Mouse (Mus musculus) kidney, adult 8-10 months (tissue): ENCODE measurements around the gene Lrrc36.

Source experiments
- DNase-seq, 2 experiments: peaks; one replicate each; pipeline ENCODE4 v3.0.0; 2022

The Lrrc36 gene

GRCm38 (mm10) chr8:105413391-105413790 is at the start of gene Lrrc36, which contains the start of gene Kctd19:
TSS of gene Lrrc36 (plus strand) at chr8:105413571.
TSS of gene Kctd19 (minus strand) at chr8:105413502.
- DNase-seq = peak; percentile 20 to 36

DNA sequence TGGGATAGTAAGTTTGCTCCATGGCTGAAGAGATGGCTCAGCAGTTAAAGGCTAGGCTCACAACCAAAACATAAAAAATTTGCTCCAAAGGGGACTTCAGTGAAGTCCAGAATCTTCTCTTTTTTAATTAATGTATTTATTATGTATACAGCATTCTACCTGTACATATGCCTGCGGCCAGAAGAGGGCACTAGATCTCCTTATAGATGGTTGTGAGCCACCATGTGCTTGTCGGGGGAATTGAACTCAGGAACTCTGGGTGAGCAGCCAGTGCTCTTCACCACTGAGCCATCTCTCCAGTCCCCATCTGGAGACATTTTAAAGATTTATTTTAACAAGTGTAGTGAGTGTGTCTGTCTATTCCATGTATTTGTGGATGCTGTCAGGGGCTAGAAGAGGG is 46.3 kb upstream of the Lrrc36 start:
- DNase-seq = no peak

- no peak for DNase-seq
Observed at GRCm38 (mm10) chr8:105372473-105372872, 40.9 kb upstream of the Lrrc36 start.

DNA sequence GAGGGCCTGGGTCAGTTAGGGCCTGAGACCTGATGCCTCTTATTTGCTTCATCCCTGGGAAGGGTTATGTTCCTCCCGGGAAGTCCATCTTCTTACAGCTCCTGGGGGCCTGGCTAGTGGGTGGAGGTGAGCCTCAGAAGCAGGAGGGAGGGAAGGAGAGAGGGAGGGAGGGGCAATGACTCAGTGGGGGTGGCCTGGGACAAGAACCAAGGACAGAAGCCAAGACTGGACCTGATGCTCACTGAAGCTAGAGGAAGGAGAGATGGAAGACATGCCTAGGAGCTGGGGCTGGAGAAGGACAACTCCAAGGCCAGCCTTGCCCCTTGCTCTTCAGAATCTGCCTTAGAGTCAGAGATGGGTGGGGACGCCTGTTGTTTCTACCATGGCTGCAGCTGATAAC is 40.3 kb upstream of the Lrrc36 start, which contains the start of gene Plekhg4:
Gene Plekhg4 (plus strand): TSS at position 243 of the 400 bp plus-strand sequence.
- no peak for DNase-seq

DNA sequence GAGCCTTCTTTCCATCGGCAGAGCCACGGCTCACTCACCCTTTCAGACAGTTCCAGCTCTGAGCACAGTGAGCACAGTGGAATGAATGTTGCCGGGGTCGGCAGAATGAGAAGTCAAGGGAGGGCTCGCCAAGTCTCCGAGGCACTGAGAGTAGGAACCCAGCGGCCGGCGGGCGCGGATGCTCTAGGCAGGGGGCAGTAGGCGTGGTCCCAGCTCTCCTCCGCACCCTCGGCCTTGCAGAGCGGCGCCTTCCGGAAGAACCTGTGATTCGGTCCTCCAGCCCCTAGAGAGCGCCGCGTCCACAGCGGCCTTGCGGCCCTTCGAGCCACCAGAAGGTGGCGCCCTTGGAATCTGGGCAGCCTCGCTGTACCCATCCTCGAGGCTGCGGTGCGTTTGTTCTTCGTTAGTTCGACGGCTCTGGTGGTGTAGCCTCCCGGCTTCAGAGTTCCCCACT is 38.8 kb upstream of the Lrrc36 start:
- DNase-seq = no peak

DNA sequence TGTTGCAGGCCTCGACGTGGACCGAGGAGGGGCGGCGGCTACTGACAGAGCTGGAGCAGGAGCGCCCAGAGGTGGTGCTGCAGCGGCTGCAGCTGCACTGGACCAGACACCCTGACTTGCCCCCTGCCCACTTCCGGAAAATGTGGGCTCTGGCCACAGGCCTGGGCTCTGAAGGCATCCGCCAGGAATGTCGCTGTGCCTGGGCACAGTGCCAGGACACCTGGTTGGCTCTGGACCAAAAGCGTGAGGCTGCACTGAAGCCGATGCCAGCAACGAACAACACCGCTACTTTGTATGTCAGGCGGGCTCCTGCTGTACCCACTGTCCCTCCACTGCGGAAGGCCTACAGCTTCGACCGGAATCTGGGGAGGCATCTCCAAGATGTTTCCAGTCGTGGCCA is 34.7 kb upstream of the Lrrc36 start:
- DNase-seq = peak; percentile 66 to 78

- no peak for DNase-seq
Observed at GRCm38 (mm10) chr8:105380308-105380707, 33.1 kb upstream of the Lrrc36 start.

DNA sequence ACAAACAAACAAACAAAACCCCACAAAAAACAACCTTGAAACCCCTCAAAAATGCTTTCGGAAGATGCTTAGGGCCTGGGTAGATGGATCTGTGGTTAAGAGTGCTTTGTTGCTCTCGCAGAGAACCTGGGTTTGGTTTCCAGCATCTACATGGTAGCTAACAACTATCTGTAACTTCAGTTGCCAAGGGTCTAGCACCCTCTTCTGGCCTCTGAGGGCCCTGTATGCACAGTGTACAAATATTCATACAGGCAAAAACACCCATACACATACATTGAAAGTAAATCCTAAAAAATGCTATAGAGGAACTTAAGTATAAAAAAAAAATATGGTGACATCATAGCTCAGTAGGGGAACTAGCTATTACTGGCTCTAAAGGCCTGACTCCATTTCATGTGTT is 29.3 kb upstream of the Lrrc36 start:
- DNase-seq = no peak

GRCm38 (mm10) chr8:105387151-105387550 is 26.2 kb upstream of the Lrrc36 start:
- DNase-seq = peak; percentile 49 to 68

DNA sequence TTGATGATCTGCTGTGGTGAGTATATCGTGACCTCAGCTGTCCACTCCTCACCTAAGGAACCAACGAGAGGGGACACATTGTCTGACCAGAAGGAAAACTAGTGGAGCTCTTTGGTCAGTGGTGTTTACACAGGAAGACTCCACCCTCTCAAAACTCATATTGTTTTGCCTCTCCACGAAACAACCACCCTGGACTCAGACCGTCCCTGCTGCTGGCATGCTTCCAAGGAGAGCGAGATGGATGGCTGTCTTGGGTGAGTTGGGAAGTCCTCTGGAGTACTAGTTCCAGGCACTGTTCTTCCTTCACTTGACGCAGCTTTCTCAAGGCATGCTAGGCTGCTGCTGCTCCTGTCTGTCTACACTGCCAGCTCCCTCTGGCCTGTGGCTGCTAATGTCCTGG is 24.3 kb upstream of the Lrrc36 start:
- no peak for DNase-seq

DNA sequence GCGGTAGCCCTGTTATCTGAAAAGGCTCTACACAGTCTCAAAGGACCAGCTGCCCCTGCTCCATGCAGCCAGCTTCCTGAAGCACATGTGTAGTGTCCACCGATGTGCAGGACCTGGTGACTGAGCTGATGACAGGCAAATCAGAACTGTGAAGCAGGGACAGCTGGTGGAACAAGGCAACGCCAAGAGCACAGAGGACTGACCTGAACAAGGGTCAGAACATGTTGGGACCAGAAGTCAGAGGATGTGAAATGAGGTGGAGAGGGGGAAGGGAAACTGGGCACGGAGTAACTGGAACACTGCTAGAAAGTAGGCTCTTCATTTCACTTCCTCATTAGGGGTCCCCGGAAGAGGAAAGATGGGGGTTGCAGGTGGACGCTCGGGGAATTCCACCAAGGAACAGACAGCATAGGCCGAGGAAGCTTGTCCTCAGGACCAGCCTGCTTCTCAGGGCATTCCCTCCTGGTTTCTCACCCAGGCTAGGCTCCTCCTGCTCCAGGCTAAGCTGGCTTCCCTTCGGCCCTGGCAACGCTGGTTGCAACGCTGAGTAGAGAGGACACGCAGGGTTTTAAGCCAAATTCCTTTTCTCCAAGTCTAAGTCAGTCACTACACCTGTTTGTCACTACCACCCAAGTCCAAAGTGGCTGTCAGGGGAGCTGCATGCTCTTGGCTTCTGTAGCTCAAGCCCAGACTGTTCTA is 20.1 kb upstream of the Lrrc36 start:
- no peak for DNase-seq

GRCm38 (mm10) chr8:105393915-105394314 is 19.5 kb upstream of the Lrrc36 start:
- DNase-seq = no peak

DNA sequence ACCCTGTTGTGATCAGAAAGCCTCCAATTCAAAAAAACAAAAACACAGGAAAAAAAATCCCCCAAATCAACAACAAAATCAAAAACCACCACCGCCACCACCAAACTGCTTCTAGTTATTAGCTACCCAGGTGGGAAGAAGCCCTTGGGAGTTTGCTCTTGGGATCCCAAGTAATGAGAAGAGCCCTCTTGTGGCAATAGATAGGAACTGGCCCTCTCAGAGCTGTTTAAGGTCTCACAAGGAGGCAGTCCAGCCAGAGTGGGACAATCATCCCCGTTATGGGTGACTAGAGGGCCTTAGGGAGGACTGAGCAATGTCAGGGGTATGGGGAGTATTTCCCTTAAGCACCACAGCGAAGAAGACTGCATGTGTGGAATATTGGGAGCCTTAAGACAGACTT is 15.6 kb upstream of the Lrrc36 start:
- peak; percentile 59 to 67 for DNase-seq

- DNase-seq = no peak
Observed at GRCm38 (mm10) chr8:105400016-105400415, 13.4 kb upstream of the Lrrc36 start.

GRCm38 (mm10) chr8:105403467-105403866 is 9.9 kb upstream of the Lrrc36 start:
- no peak for DNase-seq

- DNase-seq = no peak
Observed at GRCm38 (mm10) chr8:105404496-105404895, 8.9 kb upstream of the Lrrc36 start.

GRCm38 (mm10) chr8:105406416-105406815 is 7.0 kb upstream of the Lrrc36 start:
- DNase-seq = no peak

- no peak for DNase-seq
Observed at GRCm38 (mm10) chr8:105408331-105408730, 5.0 kb upstream of the Lrrc36 start.

GRCm38 (mm10) chr8:105409947-105410346 is 3.4 kb upstream of the Lrrc36 start:
- no peak for DNase-seq

DNA sequence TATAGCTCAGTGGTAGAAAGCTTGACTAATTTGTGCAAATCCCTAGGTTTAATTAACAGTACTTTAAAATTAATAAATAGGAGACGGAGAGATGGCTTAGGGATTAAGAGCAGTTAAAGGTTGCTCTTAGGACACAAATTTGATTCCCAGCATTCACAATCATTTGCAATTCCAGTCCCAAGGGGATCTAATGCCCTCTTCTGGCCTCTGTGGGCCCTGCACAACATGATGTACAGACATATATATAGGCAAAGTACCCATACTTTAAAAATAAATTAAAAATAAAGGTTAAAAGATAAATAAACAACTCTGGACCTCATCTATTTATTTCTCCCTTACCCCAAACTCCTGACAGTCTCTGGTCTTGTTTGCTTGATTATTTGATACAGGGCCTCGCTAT is 5.6 kb downstream of the Lrrc36 start:
- no peak for DNase-seq

DNA sequence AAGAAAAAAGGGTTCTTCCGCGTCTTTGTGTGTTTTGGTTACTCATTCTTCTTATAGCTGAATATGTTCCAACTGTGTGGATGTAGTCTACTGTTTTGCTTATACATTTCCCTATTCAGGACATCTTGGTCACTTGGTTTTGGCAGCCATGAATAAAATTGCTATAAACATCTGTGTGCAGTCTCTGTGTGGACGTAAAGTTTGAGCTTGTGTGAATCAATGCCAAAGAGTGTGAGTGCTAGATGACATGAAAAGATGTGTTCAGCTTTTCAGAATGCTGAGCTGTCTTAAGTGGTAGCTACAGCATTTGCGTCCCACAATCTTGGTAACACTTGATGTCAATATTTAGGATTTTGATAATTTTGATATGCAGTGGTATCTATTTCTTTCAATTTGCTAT is 6.4 kb downstream of the Lrrc36 start:
- DNase-seq = no peak

DNA sequence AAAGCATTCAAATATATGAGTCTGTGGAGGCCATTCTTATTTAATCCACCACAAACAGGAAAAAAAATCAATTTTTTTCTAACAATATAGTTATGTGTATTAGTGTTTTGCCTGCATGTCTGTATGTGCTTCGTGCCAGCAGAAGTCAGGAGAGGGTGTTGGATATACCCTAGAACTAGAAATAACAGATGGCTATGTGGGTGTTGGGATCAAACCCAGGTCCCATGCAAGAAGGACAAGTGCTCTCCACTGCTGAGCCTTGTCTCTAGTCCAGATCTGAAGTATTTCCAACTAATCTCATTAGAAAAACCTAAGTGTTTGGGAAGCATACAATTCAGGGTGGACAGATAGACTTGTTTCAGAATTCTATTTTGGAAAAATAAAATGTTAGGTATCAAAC is 8.6 kb downstream of the Lrrc36 start:
- DNase-seq = no peak

DNA sequence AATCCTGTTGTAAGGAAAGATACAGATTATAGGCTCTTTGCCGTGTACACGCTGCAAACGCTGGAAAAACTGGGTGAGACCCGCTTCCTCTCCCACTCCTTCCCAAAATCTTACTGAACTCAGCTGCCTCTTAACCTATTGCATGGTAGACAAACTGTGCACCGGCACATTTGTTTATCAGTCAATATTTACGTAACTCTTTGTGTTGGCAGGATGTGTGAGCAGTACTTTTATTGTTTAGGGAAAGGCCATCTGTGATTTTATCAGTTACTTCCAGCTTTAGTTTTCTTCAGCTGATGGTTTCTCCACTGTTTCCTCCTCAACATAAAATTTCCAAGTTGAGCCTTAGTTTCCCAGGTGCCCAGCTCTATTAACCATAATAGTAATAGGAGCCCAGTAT is 13.5 kb downstream of the Lrrc36 start:
- DNase-seq = no peak

DNA sequence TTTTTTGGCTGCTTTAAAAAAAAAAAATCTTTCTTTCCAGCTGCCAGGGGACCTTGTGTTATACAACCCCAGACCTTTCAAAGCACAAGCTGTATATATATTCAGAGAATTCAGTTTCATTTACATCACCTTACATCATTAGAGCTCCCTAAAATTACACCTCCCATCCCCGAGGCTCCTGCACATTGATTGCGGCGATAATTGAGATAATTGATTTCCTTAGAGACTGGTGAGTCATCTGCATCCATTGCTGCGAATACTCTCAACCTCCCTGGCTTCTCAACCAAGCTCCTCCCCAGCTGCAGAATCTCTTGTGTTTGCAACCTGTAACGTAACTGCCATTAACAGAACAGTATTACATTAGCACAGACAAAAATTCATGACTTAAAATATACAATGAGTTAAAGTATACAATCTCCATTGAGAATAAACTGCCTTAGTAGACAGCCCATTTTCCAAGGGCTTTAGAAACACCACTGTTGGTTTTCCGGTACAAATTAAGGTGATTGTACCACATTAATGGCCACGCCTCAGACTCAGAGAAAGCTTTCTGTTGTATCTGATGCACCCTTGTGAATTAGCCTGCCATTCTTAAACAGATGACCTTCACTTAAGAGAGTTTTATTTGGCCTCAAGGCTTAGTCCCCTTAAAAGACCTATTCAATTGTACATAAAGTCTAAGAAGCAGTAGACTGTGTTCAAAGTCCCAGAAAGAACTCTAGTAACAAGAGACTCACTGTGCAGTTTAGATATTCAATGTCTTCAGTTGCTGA is 18.6 kb downstream of the Lrrc36 start:
- no peak for DNase-seq
